In genomic region chr17:32494601-32495000, GRCm38 (mm10) we compare ENCODE assay signal across 8 mouse cellular contexts. TPM values are rescaled to one million over a fixed set of nuclear protein-coding genes. Genes with fewer than 3 reads are reported as not detected.
A peak's percentile ranks its signal among the peaks of the same experiment; 100 is the strongest.
DNase-seq lines count a peak whose midpoint lies in the region; ATAC-seq lines count a peak whose summit lies in the region.

No protein-coding gene starts in this region.

- H3K36me3 ChIP-seq in forebrain, embryonic 14.5 days (ENCODE audit: control insufficient read depth, insufficient read depth, low read length), result no peaks in the 10 kb centered on the region
- no peaks in the 10 kb centered on the region for H3K36me3 ChIP-seq in hindbrain, embryonic 15.5 days

- H3K4me2 ChIP-seq in forebrain, embryonic 14.5 days (ENCODE audit: low read length), result no peak overlapping the region
- H3K4me2 ChIP-seq in hindbrain, embryonic 15.5 days, result no peak overlapping the region

- peaks cover 3% of the 10 kb centered on the region; the same call in 1 of the 2 replicates for H3K27me3 ChIP-seq in forebrain, embryonic 14.5 days (replicated peaks; ENCODE audit: control insufficient read depth, insufficient read depth, low read length)
- peaks cover 3% of the 10 kb centered on the region; the same call in 1 of the 2 replicates for H3K27me3 ChIP-seq in hindbrain, embryonic 15.5 days

- no peaks in the 10 kb centered on the region for H3K9me3 ChIP-seq in forebrain, embryonic 14.5 days (replicated peaks; ENCODE audit: control insufficient read depth, low read length)
- H3K9me3 ChIP-seq in hindbrain, embryonic 15.5 days, result no peaks in the 10 kb centered on the region

- peaks cover 5% of the 10 kb centered on the region; the same call in 1 of the 2 replicates for H3K4me1 ChIP-seq in forebrain, embryonic 14.5 days (ENCODE audit: control insufficient read depth, insufficient read depth, low read length)
- peaks cover 7% of the 10 kb centered on the region; the same call in 1 of the 2 replicates for H3K4me1 ChIP-seq in hindbrain, embryonic 15.5 days (replicated peaks)

- no peak overlapping the region for H3K9ac ChIP-seq in forebrain, embryonic 14.5 days (ENCODE audit: low read length)
- no peak overlapping the region for H3K9ac ChIP-seq in hindbrain, embryonic 15.5 days

- H3K27ac ChIP-seq in forebrain, embryonic 14.5 days (ENCODE audit: low read depth, low read length), result no peak overlapping the region
- no peak overlapping the region for H3K27ac ChIP-seq in hindbrain, embryonic 15.5 days (replicated peaks)

- peak; percentile 90 for DNase-seq in NIH3T3 (ENCODE audit: low read depth)
- DNase-seq in forebrain, embryonic 14.5 days (ENCODE audit: low spot score), result peak; percentile 91
- peak; percentile 40 to 75 for DNase-seq in layer of hippocampus, postnatal 25 days (ENCODE audit: extremely low spot score in 1 of 2, low spot score in 1 of 2)
- peak; percentile 74 to 82 for DNase-seq in right cerebral cortex, postnatal 10 days (ENCODE audit: low spot score in 2 of 2)
- peak; percentile 16 for DNase-seq in yolk sac, embryonic 10.5 days (ENCODE audit: low spot score)

- 71% methylated on average over 1 of the region's 1 CpGs for WGBS in forebrain, embryonic 14.5 days
- WGBS in hindbrain, embryonic 15.5 days, result 80% methylated on average over 1 of the region's 1 CpGs

- peak; percentile 52; the same call in 1 of the 2 replicates for ATAC-seq in cerebellum, adult (ENCODE audit: insufficient number of reproducible peaks, low FRiP score, low TSS enrichment)
- ATAC-seq in forebrain, embryonic 14.5 days, result peak; percentile 74
- ATAC-seq in hindbrain, embryonic 15.5 days (ENCODE audit: low FRiP score, low read depth), result peak; percentile 54; the same call in 1 of the 2 replicates
- ATAC-seq in megakaryocyte progenitor cell, adult 5-6 weeks (replicated peaks; ENCODE audit: poor library complexity), result peak; percentile 91

- H3K4me3 ChIP-seq in forebrain, embryonic 14.5 days (ENCODE audit: low read depth, low read length), result no peak overlapping the region
- H3K4me3 ChIP-seq in hindbrain, embryonic 15.5 days, result no peak overlapping the region

RNA-seq across cellular contexts. Expression of gene Cyp4f17, which starts 11.2 kb away (rescaled TPM):
- polyA plus RNA-seq in forebrain, embryonic 14.5 days (2014; fragmentation: Nextera tagmentation; extraction: Ambion mirVana), result 4.1 and 5.8 TPM in 2 replicates
- 10.9 and 12.3 TPM in 2 replicates for polyA plus RNA-seq in hindbrain, embryonic 15.5 days (2015; fragmentation: Nextera tagmentation; extraction: Ambion mirVana)
- total RNA-seq in layer of hippocampus, postnatal 25 days (2021), result 1 to 10 TPM; 3.4 to 6.0 TPM
- 0.32 and 1.2 TPM in 2 replicates for total RNA-seq in megakaryocyte progenitor cell, adult 5-6 weeks (2015)
- total RNA-seq in megakaryocyte progenitor cell, adult 5-6 weeks (2017), result 0.29 and 1.5 TPM in 2 replicates

RNA-seq across cellular contexts. Expression of gene Cyp4f16, which starts 41.8 kb away (rescaled TPM):
- polyA plus RNA-seq in forebrain, embryonic 14.5 days (2014; fragmentation: Nextera tagmentation; extraction: Ambion mirVana), result 18.4 and 20.6 TPM in 2 replicates
- 17.3 and 18.7 TPM in 2 replicates for polyA plus RNA-seq in hindbrain, embryonic 15.5 days (2015; fragmentation: Nextera tagmentation; extraction: Ambion mirVana)
- 10 to 100 TPM in 1 of 2 experiments, 1 to 10 TPM in 1; 7.0 to 10.3 TPM for total RNA-seq in layer of hippocampus, postnatal 25 days (2021)
- total RNA-seq in megakaryocyte progenitor cell, adult 5-6 weeks (2015), result 11.1 and 11.6 TPM in 2 replicates
- 11.2 and 13.7 TPM in 2 replicates for total RNA-seq in megakaryocyte progenitor cell, adult 5-6 weeks (2017)

RNA-seq across cellular contexts. Expression of gene Cyp4f39, which starts 42.1 kb away (rescaled TPM):
- 0.33 and 0.95 TPM in 2 replicates for polyA plus RNA-seq in forebrain, embryonic 14.5 days (2014; fragmentation: Nextera tagmentation; extraction: Ambion mirVana)
- polyA plus RNA-seq in hindbrain, embryonic 15.5 days (2015; fragmentation: Nextera tagmentation; extraction: Ambion mirVana), result 0.92 and 1.3 TPM in 2 replicates
- total RNA-seq in layer of hippocampus, postnatal 25 days (2021), result not detected
- 0.17 TPM in 1 of 2 replicates, not detected in the other for total RNA-seq in megakaryocyte progenitor cell, adult 5-6 weeks (2015)
- 0.42 and 0.81 TPM in 2 replicates for total RNA-seq in megakaryocyte progenitor cell, adult 5-6 weeks (2017)

Comparison
In these comparisons a context has a peak if more than half of its experiments do, and no peak if none do; other contexts are left out.
1. DNase-seq: peak in every context shown above with its lines; median percentile 91 in forebrain, embryonic 14.5 days; 90 in NIH3T3; 78 in right cerebral cortex, postnatal 10 days; 58 in layer of hippocampus, postnatal 25 days; 16 in yolk sac, embryonic 10.5 days.